Mouse (Mus musculus): ENCODE measurements around the gene Cenpo. TPM values are rescaled to one million over a fixed set of nuclear protein-coding genes. Genes with fewer than 3 reads are reported as not detected.

Gene Cenpo
- polyA plus RNA-seq, 1 experiment from 2014 or later = 17.2 TPM

Other genes with a start within 250 kb of the Cenpo start
- 11.2 and 14.5 TPM in 2 replicates for gene Efr3b, start 195.4 kb downstream of the Cenpo start, polyA plus RNA-seq (2014; fragmentation: Nextera tagmentation; extraction: Ambion mirVana)
- gene Dnajc27, start 151.7 kb downstream of the Cenpo start, polyA plus RNA-seq (2014; fragmentation: Nextera tagmentation; extraction: Ambion mirVana) = 8.6 and 9.8 TPM in 2 replicates
- 2.9 and 3.0 TPM in 2 replicates for gene Adcy3, start 101.2 kb downstream of the Cenpo start, polyA plus RNA-seq (2014; fragmentation: Nextera tagmentation; extraction: Ambion mirVana)
- 5.5 and 6.2 TPM in 2 replicates for gene Ptrhd1, start 267 bp downstream of the Cenpo start, polyA plus RNA-seq (2014; fragmentation: Nextera tagmentation; extraction: Ambion mirVana)
- 7.2 and 7.7 TPM in 2 replicates for gene Ncoa1, start 242.9 kb upstream of the Cenpo start, polyA plus RNA-seq (2014; fragmentation: Nextera tagmentation; extraction: Ambion mirVana)

All from hindbrain, embryonic 11.5 days (tissue).